Mouse (Mus musculus) kidney, adult 11 months (tissue): ENCODE data around the gene Klri2.
"Not testable (repeated sequence)": the region's sequence is repeated elsewhere in the genome, so short reads cannot be mapped to it uniquely, and the experiment has no call there.

Source experiments
- DNase-seq: peaks from one replicate; pipeline ENCODE4 v3.0.0; 2022

Klri2 gene

DNA sequence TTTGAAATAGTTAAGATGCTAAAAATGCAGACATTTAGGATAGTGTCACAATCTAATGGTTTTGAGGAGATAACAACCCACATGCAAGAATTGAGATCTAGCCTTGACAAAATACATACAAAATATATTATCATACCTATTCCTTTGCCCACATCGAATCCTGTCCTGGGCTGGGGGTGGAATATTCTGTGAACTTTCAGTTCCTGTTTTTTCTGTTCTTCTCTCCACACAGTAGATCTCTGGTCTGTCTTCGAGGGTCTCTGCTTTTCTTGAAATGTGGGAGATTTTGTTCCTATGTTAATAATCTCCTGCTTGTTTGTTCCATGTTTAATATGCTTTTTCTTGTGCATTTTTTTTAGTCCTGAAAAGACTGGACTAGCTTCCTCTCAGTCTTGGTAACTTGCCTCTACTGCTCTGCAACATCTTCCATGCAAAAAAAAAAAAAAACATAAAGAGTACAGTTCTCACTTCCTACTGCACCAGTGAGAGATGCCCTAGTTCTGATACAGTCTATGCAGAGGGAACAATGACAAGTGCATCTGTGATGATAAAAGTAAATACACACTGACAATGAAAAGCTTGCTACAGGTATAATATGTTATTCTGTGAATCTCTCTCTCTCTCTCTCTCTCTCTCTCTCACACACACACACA, at the start of gene Klri2:
Gene Klri2 (minus strand): TSS at position 416 of the 653 bp plus-strand sequence.
- DNase-seq = no peak

GRCm38 (mm10) chr6:129784170-129784569, 43.9 kb upstream of the Klri2 start, which contains the start of gene Gm156:
Gm156 (minus strand) TSS chr6:129784270.
- not testable (repeated sequence) for DNase-seq

GRCm38 (mm10) chr6:129747654-129748032, 7.4 kb upstream of the Klri2 start:
- no peak for DNase-seq

GRCm38 (mm10) chr6:129747016-129747653, 6.9 kb upstream of the Klri2 start:
- no peak for DNase-seq

GRCm38 (mm10) chr6:129746151-129746550, 5.9 kb upstream of the Klri2 start:
- DNase-seq = no peak

DNA sequence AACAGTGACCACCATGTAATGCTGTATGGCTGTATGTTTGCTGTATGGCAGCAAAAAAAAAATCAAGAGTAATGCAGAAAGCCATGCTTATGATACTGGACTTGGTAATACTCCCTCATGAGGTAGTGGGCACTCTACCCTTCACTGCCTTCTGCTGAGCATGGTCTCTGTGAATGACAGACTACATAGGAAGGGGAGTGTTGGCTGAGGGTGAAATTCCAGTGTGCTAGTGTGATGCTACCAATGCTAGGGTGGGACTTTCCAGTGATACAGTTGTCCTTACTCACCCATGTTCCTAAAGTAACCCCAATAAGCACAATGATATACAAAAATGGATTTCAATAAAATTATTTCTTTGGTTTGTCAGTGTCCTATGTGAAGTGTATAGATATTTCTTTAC, 3.9 kb downstream of the Klri2 start:
- no peak for DNase-seq

DNA sequence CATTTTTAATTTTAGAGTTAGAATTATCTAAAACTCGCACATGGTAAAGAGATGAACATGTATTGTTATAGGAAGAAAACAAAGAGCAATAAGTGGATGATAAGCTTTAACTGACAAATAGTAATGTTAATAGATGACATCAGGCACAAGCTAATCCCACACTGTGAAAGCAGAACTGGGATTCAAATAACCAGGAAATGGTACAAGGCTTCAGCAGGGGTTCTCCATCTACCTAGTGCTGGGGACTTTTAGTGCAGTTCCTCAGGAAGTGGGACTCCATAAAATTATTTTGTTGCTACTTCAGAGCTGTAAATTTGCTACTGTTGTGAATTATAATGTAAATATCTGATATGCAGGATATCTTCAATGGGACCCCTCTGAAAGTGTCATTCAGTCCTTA, 13.0 kb downstream of the Klri2 start:
- no peak for DNase-seq

GRCm38 (mm10) chr6:129721390-129721789, 18.9 kb downstream of the Klri2 start:
- DNase-seq = no peak

GRCm38 (mm10) chr6:129720487-129720886, 19.8 kb downstream of the Klri2 start:
- no peak for DNase-seq

GRCm38 (mm10) chr6:129717032-129717431, 23.3 kb downstream of the Klri2 start, which contains the start of gene Klri1:
Klri1 (minus strand) TSS chr6:129717132.
- no peak for DNase-seq

DNA sequence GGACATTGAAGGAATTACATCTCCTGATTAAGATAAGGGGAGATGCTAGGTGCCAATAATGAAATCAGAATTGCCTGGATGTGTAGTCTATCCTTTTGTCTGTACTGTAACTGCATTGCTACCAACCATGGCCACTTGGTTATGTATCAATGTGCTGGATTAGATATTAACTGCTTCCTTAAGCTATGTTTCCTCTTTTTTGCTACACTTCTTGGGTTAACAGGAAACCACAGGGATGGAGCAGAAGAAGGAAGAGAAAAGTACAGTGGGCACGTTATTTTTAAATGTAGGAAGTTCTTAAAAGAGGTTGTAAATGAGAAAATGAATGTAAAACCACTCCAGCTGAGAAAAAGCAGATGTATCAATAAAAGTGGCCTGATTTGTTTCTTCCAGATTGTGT, 26.7 kb downstream of the Klri2 start:
- no peak for DNase-seq

GRCm38 (mm10) chr6:129691436-129691835, 48.8 kb downstream of the Klri2 start:
- not testable (repeated sequence) for DNase-seq

- no peak for DNase-seq
Measured at GRCm38 (mm10) chr6:129680379-129680778, 59.9 kb downstream of the Klri2 start.
